Mouse (Mus musculus) MEL-GATA-1-ER (cell line): ENCODE results near the gene Ylpm1.
A peak's percentile ranks its signal among the peaks of the same experiment; 100 is the strongest.

ENCODE experiments used
- DNase-seq: peaks from one replicate; pipeline ENCODE4 v3.0.0-alpha.2; 2012; ENCODE audit warnings: low read depth; ENCODE audit errors: extremely low read depth

Gene Ylpm1

DNA sequence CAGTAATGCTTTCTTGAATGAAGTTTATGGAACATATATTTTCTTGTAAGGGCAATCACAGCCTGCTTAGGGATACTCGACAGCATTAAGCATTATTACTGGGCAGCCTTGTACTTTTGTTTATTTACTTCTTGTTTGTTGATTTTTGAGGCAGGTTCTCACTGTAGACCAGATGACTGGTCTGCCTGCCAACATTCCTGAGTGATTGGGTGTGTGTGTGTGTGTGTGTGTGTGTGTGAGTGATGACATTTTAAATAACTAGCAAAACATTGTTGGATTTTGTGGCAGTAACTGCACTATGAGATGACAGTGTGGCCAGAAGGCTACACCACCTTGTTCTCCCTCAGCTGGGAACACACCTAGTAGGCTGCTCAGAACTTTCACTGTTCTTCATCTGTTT is 13.7 kb downstream of the Ylpm1 start:
- DNase-seq: no peak

DNA sequence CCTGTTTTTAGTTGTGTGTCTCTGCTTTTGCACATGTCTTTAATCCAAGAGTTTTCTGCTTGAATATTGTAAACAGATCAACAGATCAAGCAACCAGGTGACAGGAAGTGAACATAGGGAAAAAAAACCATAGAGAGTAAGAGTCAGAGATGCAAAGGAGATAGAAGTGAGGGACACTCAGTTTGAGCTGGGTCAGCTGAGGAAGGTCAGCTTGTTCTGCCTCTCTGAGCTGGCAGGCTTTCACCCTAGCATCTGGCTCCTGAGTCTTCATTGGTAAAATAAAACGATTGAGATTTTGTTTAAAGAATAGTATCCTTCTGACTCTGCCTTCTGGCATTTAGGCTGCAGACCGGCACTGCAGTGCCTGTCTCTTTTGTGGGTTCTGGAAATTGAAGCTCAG is 14.4 kb downstream of the Ylpm1 start:
- no peak for DNase-seq

DNA sequence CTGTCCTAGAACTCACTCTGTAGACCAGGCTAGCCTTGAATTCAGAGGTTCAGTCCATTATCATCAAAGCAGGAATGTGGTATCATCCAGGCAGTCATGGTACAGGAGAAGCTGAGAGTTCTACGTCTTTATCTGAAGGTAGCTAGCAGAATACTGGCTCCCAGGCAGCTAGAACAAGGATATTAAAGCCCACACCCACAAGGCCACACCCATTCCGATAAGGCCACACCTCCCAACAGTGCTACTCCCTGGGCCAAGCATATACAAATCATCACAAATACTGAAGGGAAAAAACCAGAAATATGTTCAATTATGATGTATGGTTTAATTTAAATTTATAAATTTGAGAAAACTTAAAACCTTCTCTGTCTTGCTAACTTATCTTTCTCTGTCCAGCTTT is 16.1 kb downstream of the Ylpm1 start:
- no peak for DNase-seq

DNA sequence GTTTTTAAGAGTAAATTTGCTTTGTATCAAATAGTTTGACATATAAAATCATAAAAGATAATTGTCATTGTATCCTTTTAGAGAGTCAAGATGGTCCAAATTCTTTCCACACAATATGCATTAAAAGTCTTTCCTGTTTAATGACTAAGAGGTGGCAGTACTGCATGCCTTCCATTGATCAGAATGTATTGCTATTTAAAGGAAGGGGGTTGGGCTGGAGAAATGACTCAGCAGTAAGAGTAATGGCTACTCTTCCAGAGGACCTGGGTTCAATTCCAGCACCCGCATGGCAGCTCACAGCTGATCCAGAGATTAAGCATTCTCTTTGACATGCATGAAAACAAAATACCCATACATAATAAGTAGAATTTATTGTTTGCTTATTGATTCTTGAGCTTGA is 25.9 kb downstream of the Ylpm1 start:
- no peak for DNase-seq

DNA sequence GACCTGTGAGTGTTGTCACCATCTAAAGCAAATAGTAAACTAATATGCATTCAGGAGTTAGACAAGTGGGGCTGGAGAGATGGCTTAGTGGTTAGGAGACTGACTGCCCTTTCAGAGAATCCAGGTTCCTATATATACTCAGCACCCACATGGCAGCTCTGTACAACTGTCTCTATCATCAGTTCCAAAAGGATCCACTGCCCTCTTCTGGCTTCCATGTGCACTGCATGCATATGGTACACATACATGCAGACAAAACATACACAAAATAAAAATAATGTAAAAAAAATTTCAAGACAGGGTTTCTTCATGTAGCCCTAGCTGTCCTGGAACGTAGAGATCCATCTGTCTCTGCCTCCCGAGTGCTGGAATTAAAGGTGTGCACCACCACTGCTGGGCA is 36.6 kb downstream of the Ylpm1 start:
- peak; percentile 34 for DNase-seq

DNA sequence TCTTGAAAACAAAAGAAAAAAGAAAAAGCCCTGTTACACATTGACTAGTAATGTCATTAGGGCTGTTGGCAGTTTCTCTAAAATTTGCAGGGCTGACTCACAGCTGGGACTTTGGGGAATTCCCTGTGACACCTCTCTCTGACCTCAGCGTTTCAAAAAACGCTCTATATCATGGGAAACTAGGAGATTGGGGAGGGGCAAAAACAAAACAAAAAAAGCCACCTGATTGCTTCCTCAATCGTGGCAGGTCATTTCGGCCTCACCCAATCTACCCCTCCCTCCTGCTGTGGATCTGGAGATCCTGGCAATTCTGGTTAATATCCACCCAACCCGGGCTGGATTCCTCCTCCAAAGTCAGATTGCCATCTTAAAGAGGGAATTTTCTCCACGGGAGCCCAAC is 55.1 kb downstream of the Ylpm1 start:
- no peak for DNase-seq

DNA sequence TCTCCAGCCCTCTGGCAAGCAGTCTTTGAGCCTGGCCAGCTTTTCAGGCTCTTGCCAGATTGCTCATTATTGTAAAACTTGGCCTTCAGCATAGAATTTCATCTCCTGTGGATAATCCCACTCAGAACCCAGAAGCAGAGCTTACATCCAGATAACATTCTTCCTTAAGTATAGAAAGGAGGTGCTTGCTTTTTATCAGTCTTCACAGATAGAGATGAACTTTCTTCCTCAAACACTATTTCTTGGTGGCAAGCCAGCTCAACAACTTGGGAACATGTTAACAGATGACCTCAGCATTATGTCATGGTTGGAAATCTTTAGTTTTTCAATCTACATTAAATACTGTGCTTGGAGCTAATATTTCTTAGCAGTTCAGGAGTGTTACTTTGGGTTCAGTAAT is 74.9 kb downstream of the Ylpm1 start:
- DNase-seq: peak; percentile 6

DNA sequence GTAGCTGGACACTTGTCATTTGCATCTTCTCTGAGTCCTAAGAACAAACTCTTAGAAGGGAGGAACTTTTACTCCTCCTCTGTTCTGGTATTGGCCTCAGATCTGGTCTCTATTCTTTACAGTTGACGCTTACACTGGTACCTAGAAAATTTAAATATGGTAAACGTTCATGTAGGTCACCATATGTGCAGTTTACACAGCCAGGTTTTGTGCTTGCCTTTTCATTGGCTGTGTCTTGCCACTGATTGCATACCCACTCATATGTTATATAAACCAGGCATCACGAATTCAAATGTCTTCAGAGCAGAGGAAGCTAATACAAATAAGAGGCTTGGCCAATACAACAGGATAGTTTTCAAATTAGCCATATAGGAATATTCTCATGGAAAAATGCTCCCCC is 81.0 kb downstream of the Ylpm1 start:
- DNase-seq: no peak

DNA sequence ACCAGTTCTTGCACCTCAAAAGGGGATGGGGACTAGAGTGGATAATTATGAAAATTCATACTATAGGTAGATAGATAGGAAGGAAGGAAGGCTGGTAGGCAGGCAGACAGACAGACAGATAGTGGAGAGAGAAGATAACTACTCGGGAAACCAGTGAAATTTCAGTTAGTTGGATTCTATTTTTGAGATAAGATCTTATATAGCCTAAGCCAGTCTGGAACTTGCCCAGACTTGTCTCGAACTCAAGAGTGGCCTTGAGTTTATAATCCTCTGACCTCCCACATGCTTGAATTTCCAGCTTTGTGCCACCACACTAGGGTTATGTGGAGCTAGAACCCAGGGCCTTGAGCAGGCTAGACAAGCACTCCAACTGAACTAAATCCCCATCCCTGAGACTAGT is 88.1 kb downstream of the Ylpm1 start:
- DNase-seq: no peak

DNA sequence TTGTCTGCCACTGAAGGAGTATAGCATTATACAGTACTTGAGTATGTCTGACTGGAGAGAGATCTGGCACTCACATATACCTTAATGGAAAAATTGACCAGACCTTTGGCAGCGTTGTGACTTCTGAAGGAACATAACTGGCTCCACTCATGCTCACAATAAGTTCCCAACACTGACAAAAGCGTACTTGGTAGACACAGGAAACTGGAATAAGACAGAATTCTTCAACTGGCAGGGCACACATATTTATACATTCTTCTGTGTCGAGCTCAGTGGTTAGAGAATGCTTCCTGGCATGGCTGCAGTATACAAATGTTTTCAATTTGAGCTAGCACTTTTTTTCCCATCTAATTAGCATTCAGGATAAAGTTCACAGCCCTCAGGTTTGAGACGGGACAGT is 88.8 kb downstream of the Ylpm1 start:
- DNase-seq: no peak

DNA sequence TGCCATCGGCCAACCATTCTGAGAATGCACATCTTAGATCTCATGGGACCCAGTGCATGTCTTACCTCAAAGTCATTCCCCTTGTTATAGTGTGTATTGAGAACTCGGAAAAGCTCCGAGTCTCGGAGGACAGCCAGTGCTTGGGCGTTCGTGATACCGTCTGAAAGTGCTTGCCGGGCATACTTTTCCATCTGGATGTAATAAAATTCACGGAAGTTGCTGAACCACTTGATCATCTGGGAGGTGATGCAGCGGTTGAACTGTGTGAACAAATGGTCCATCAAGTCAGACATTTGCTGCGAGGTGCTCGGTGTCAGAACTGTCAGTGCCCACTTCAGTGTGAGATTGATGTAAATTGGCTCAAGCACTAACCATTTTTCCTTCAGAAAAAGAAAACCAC is 91.7 kb downstream of the Ylpm1 start:
- DNase-seq: no peak

DNA sequence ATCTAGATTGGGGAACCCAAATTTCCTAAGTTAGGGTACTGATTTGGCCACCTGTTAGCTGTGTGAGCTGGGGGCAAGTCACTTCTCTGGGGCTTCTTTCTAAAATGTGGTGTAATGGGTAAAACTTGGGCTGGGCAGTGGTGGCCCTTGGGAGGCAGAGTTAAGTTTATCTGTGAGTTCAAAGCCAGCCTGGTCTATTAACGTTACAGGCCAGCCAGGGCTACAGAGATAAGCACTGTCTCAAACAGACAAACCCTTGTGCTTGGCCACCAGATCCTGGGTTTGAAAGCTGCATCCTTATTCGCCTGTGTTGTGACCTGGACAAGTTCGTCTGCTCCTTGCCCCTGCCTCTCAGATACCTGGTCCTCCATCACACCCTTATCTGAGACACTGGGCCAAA is 95.1 kb downstream of the Ylpm1 start:
- DNase-seq: no peak

DNA sequence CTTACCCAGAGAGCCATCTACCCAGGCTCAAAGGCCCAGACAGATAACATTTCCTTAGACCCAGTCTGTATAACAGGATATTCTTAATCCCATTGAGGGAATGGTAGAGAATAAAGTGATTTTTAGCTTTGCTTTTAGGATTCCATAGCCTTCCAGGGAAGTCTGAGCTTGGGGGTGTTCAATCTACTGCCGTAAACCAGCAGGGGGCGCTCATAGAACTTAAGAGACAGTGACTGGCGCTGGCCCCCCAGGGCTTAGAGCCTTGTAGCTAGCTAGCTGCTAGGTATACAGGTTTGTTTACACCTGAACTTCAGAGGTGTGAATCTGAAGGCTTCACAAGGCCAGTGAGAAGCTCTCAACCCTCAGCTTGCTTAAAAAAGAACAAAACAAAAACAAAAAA is 96.1 kb downstream of the Ylpm1 start:
- no peak for DNase-seq

DNA sequence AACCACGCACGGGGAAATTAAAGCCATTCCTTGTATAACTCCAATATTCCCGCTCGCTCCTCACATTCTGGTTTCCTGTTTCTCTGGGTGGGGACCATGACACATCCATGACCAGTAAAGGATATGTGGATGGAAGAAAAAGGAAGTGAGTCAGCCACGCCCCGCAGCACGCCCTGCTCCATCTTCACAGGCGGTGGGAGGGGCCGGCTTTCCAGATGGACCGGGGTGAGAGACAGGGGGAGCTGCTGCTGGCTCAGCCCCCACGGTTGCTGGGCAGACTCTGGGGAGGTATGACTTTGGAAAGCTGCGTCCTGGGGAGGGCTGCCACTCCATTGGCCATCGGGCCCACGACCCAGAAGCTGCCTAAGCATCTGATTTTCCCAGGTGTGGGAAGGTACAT is 97.9 kb downstream of the Ylpm1 start:
- DNase-seq: no peak

DNA sequence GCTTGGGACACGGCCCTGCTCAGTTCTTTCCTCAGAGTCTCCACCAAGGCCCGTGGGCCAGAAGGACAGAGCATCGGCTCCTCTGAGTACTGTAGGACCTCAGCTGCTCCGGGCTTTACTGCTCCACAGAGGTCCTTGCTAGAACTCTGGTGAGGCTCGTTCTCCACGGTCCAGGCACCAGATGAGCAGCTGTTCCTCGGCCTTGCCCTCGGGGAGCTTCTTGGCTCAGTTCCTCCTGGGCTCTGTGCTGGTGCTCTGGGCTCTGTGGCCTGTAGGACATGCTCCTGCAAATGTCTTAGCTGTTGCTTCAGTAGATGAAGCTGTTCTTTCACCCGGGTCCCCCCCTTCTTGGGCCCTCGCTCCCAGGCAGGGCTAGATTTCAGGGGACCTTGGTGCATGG is 98.6 kb downstream of the Ylpm1 start:
- DNase-seq: no peak

DNA sequence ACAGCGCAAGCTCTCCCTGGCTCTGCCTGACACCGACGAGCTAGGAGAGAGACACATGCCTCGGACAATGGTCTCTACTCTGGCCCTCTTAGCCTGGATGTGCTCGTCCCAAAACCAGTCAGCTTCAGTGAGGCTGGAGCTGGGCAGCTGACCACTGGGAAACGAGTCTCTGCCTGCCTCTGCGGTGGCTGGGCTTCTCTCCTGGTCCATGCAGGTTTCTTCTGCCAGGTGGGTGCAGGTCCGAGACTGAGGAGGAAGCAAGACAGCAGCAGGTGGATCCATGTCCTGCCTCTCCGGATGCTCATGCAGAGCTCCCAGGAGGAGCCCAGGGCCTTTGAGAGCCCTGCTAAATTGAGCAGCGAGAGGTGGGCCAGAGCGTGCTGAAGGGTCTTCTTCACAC is 99.0 kb downstream of the Ylpm1 start:
- no peak for DNase-seq

DNA sequence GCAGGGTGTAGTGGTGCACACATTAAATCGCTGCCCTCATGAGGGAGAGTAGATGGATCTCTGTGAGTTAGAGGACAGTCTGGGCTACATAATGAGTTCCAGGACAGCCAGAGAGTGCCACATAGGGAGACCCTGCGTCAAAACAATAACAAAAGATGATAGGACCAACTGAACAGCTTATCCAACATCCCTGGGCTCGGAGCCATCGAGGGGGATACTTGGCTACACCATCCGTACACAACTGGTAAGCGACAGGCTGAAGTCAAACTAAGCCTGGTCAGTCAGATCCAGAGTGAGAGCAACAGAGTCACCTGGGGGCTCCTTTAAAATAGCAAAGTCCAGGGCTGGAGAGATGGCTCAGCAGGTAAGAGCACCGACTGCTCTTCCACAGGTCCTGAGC is 99.7 kb downstream of the Ylpm1 start:
- DNase-seq: no peak

DNA sequence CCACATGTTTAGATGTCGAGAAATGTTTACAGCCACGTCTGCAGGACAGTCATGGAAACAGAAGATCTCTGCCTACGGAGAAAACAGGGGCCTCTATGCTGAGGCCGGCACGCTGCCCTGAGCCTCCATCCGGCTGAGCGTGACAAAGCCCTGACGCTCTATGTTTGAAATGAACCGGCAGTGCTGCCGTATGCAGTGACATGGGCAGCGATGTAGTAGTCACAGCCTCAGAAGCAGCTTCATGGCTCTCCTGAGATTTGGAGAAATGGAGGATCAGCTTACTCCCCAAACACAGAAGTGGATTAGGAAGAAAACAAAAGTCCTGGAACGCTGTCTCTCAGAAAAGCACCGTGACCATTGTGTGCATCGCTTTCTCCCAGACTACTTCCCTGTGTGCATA is 104.9 kb downstream of the Ylpm1 start:
- no peak for DNase-seq

DNA sequence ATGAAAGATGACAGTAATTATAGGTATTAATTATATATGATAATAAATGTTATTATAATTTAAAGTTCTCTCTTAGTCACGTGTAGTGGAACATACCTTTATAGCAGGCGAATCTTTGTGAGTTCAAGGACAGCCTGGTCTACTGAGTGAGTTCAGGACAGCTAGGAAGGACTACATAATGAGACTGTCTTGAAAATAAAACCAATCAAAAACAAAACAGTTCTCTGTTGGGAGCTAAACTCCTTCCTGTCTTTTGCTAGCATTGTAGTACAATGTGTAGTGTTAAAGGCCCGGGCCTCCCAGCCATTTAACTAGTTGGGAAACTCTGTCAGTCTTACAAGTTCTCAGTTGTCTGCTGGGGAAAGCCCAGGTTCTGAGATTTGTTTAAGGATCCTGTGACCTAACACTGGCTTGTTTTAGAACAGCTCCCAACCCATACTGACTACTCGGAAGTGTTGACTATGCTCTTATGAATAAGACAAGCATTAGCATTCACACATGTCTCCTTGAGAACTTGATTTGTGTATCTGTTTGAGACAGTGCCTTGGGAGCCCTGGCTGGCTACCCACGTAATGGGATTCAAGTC is 105.5 kb downstream of the Ylpm1 start:
- no peak for DNase-seq

DNA sequence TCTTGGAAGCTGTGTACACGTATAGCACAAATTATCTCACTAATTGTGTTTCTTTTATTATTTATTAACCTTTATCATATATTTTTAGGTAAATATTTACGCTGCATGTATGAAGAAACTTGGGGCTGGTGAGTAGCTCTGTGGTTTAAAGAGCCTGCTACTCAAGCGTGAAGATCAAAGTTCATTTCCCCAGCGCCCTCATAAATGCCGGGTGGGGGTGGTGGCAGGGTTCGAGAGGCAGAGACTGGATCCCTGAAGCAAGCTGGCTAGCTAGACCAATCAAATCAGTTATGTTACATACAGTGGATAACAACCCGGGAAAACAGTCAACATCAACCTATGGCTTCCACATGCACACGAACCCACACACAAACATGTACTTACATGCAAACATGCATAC is 107.0 kb downstream of the Ylpm1 start:
- no peak for DNase-seq

DNA sequence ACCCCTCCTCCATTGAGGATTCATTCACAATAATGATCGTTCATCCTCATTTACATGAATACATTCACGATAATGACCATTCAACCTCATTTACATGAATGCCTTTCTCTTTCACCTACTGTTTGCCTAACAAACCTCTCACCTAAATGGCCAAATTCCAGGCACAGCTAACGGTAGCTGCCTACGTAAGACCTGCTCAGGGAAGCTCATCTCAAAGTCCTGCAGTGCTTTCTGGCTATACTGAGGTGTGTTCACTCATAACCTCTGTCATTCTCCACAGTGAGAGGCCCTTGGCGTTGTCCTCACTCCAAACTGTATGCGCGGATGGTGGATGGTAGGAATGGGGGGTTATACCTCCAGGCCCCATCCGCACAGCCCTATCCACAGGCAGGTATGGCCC is 108.7 kb downstream of the Ylpm1 start:
- no peak for DNase-seq

DNA sequence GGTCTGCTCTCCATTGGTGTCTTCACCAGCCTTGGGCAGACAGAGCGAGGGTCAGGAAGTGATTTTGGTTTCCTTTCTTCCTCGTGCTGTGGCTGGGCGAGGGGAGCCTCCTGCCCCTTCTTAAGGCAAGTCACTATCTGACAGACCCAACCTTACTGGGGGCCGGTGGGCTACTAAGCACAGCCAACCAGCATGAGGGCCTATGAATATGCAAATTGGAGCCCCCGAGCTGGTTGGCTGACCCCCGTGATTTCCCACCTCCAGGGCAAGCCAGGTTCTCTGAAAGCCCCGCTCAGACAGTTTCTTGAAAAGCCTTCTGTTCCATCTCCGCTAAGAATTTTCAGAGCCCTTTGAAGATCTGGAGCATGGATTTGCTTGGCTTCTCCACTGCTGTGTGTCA is 110.2 kb downstream of the Ylpm1 start:
- DNase-seq: no peak

DNA sequence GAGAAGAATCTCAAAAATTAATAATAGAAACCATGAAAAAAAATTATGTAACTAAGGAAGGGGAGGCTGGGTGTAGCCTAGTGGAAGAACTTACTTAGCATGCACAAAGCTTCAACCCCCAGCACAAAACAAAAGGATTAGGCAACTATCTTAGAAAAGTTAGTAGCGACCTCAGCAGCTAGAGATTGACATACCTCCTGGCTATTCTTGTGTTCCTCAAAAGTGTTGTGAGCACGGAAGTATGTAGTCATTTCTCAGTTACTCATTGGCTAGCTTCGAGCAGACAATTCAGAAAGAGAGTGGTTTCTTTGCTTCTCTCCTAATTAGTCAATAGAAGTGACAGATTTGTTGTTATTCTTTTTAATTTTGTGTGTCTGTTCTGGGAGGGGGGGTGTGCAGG is 112.5 kb downstream of the Ylpm1 start:
- DNase-seq: no peak

DNA sequence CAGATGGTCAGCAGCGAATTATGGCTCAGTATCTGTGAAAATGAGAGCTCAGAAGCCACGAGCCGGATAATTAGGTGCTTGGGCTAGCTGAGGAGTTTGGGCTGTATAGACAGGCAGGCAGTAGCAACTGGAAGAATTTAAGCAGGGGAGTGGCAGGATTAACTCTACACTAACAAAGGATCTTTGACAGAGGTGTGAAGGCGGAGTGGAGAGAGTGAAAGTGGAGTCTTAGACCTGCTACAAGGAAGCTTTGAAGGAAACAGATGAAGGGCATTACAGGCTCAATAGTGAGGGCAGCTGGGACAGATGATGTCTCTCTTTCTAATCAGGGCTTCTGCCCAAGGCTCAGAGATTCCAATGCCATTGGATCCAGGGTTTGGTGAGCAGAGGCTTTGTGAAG is 113.3 kb downstream of the Ylpm1 start:
- no peak for DNase-seq
